Mouse (Mus musculus): Measurements from ENCODE around the gene Rcor3. TPM values are rescaled to one million over a fixed set of nuclear protein-coding genes. Genes with fewer than 3 reads are reported as not detected.

The Rcor3 gene
- total RNA-seq, 2 experiments from 2014 or later, result 53.0 to 60.4 TPM

- peak in 1 of 2 experiments; percentile 25 for DNase-seq (ENCODE audit: low spot score in 2 of 2)
Observed at GRCm38 (mm10) chr1:192070618-192071051, 67.2 kb downstream of the Rcor3 start.

- peak; percentile 36 to 43 for DNase-seq (ENCODE audit: low spot score in 2 of 2)
Observed at GRCm38 (mm10) chr1:192069971-192070591, 67.8 kb downstream of the Rcor3 start.

GRCm38 (mm10) chr1:192068188-192068587 is 69.7 kb downstream of the Rcor3 start:
- DNase-seq (ENCODE audit: low spot score in 2 of 2), result no peak

- DNase-seq (ENCODE audit: low spot score in 2 of 2), result no peak
Observed at GRCm38 (mm10) chr1:192066956-192067355, 70.9 kb downstream of the Rcor3 start.

GRCm38 (mm10) chr1:192063209-192063946 is 74.5 kb downstream of the Rcor3 start:
- DNase-seq (ENCODE audit: low spot score in 2 of 2), result no peak

- no peak for DNase-seq (ENCODE audit: low spot score in 2 of 2)
Observed at GRCm38 (mm10) chr1:192062682-192063081, 75.2 kb downstream of the Rcor3 start.

GRCm38 (mm10) chr1:192061666-192062306 is 76.1 kb downstream of the Rcor3 start:
- DNase-seq (ENCODE audit: low spot score in 2 of 2), result no peak

- no peak for DNase-seq (ENCODE audit: low spot score in 2 of 2)
Observed at GRCm38 (mm10) chr1:192058911-192059310, 79.0 kb downstream of the Rcor3 start.

- DNase-seq (ENCODE audit: low spot score in 2 of 2), result no peak
Observed at GRCm38 (mm10) chr1:192053726-192054125, 84.1 kb downstream of the Rcor3 start.

- no peak for DNase-seq (ENCODE audit: low spot score in 2 of 2)
Observed at GRCm38 (mm10) chr1:192052986-192053385, 84.9 kb downstream of the Rcor3 start.

GRCm38 (mm10) chr1:192052461-192052860 is 85.4 kb downstream of the Rcor3 start:
- DNase-seq (ENCODE audit: low spot score in 2 of 2), result no peak

Other genes starting within 250 kb of the Rcor3 start
- gene Slc30a1, start 231.3 kb downstream of the Rcor3 start, total RNA-seq (2021), result 10 to 100 TPM; 27.5 to 36.4 TPM
- 1 to 10 TPM in 1 of 2 experiments, under 1 TPM in 1; 0.40 to 1.0 TPM for gene Rd3, start 160.7 kb downstream of the Rcor3 start, total RNA-seq (2021)
- 1 to 10 TPM; 3.1 to 3.3 TPM for gene Traf5, start 45.5 kb downstream of the Rcor3 start, total RNA-seq (2021)
- gene Kcnh1, start 52.7 kb upstream of the Rcor3 start, total RNA-seq (2021), result 10 to 100 TPM; 15.3 to 16.2 TPM